Mouse (Mus musculus): Measurements from ENCODE around the gene Nt5dc3.

Nt5dc3 gene

GRCm38 (mm10) chr10:86779117-86779755, 431 bp downstream of the Nt5dc3 start:
- peak; percentile 35 for DNase-seq (ENCODE audit: low spot score)

GRCm38 (mm10) chr10:86779816-86780500, 1.2 kb downstream of the Nt5dc3 start:
- no peak for DNase-seq (ENCODE audit: low spot score)

- DNase-seq (ENCODE audit: low spot score), result no peak
These were observed 2.8 kb downstream of the Nt5dc3 start for GRCm38 (mm10) chr10:86781641-86782040.

- DNase-seq (ENCODE audit: low spot score), result no peak
These were observed 3.9 kb downstream of the Nt5dc3 start for GRCm38 (mm10) chr10:86782656-86783055.

GRCm38 (mm10) chr10:86783561-86783960, 4.8 kb downstream of the Nt5dc3 start:
- DNase-seq (ENCODE audit: low spot score), result no peak

- DNase-seq (ENCODE audit: low spot score), result no peak
These were observed 5.4 kb downstream of the Nt5dc3 start for GRCm38 (mm10) chr10:86784126-86784675.

GRCm38 (mm10) chr10:86785396-86785795, 6.6 kb downstream of the Nt5dc3 start:
- DNase-seq (ENCODE audit: low spot score), result no peak

GRCm38 (mm10) chr10:86786083-86786482, 7.3 kb downstream of the Nt5dc3 start:
- DNase-seq (ENCODE audit: low spot score), result no peak

GRCm38 (mm10) chr10:86788193-86788592, 9.4 kb downstream of the Nt5dc3 start:
- no peak for DNase-seq (ENCODE audit: low spot score)

- no peak for DNase-seq (ENCODE audit: low spot score)
These were observed 10.4 kb downstream of the Nt5dc3 start for GRCm38 (mm10) chr10:86789146-86789672.

- DNase-seq (ENCODE audit: low spot score), result no peak
These were observed 12.8 kb downstream of the Nt5dc3 start for GRCm38 (mm10) chr10:86791507-86792184.

GRCm38 (mm10) chr10:86793509-86793951, 14.7 kb downstream of the Nt5dc3 start:
- no peak for DNase-seq (ENCODE audit: low spot score)

GRCm38 (mm10) chr10:86794196-86794595, 15.4 kb downstream of the Nt5dc3 start:
- no peak for DNase-seq (ENCODE audit: low spot score)

- no peak for DNase-seq (ENCODE audit: low spot score)
These were observed 16.2 kb downstream of the Nt5dc3 start for GRCm38 (mm10) chr10:86794794-86795535.

GRCm38 (mm10) chr10:86796073-86796741, 17.4 kb downstream of the Nt5dc3 start:
- DNase-seq (ENCODE audit: low spot score), result no peak

- no peak for DNase-seq (ENCODE audit: low spot score)
These were observed 28.6 kb downstream of the Nt5dc3 start for GRCm38 (mm10) chr10:86807362-86807761.

- DNase-seq (ENCODE audit: low spot score), result no peak
These were observed 29.4 kb downstream of the Nt5dc3 start for GRCm38 (mm10) chr10:86808013-86808758.

- DNase-seq (ENCODE audit: low spot score), result no peak
These were observed 31.2 kb downstream of the Nt5dc3 start for GRCm38 (mm10) chr10:86810000-86810399.

- no peak for DNase-seq (ENCODE audit: low spot score)
These were observed 31.8 kb downstream of the Nt5dc3 start for GRCm38 (mm10) chr10:86810612-86811011.

All from spleen, adult 12 weeks (tissue).